In genomic region chr3:142063536-142064226, GRCm38 (mm10) we compare ENCODE assay signal across 8 mouse cellular contexts.
A peak's percentile ranks its signal among the peaks of the same experiment; 100 is the strongest.
DNase-seq lines count a peak whose midpoint lies in the region; ATAC-seq lines count a peak whose summit lies in the region.

No protein-coding gene starts in this region.

- peak; percentile 66 for ATAC-seq in limb, embryonic 13.5 days (ENCODE audit: low FRiP score, low read depth)
- ATAC-seq in neural tube, embryonic 15.5 days (ENCODE audit: low FRiP score), result peak; percentile 89
- no peak for ATAC-seq in intestine, embryonic 15.5 days

- intact Hi-C loops in left cerebral cortex, postnatal 4 days (cut with DNase I), result no loop called here

- H3K9me3 ChIP-seq in limb, embryonic 13.5 days, result no peaks in the 10 kb centered on the region
- H3K9me3 ChIP-seq in neural tube, embryonic 15.5 days (replicated peaks), result no peaks in the 10 kb centered on the region
- H3K9me3 ChIP-seq in intestine, embryonic 15.5 days, result no peaks in the 10 kb centered on the region

- no peak overlapping the region for H3K9ac ChIP-seq in limb, embryonic 13.5 days
- no peak overlapping the region for H3K9ac ChIP-seq in neural tube, embryonic 15.5 days (replicated peaks)
- no peak overlapping the region for H3K9ac ChIP-seq in intestine, embryonic 15.5 days

- H3K4me3 ChIP-seq in limb, embryonic 13.5 days, result no peak overlapping the region
- H3K4me3 ChIP-seq in neural tube, embryonic 15.5 days (replicated peaks), result no peak overlapping the region
- no peak overlapping the region for H3K4me3 ChIP-seq in intestine, embryonic 15.5 days (replicated peaks)

- peaks cover 29% of the 10 kb centered on the region for H3K4me1 ChIP-seq in limb, embryonic 13.5 days
- no peaks in the 10 kb centered on the region for H3K4me1 ChIP-seq in neural tube, embryonic 15.5 days
- H3K4me1 ChIP-seq in intestine, embryonic 15.5 days (replicated peaks), result 0 out of 2 replicates have a peak, but pooled peaks cover 2% of the 10 kb centered on the region

- peak overlapping the region; percentile 21; the same call in 1 of the 2 replicates for H3K4me2 ChIP-seq in limb, embryonic 13.5 days (replicated peaks)
- H3K4me2 ChIP-seq in neural tube, embryonic 15.5 days, result no peak overlapping the region
- no peak overlapping the region for H3K4me2 ChIP-seq in intestine, embryonic 15.5 days (replicated peaks)

- 24% methylated on average over 12 of the region's 12 CpGs for WGBS in limb, embryonic 13.5 days
- WGBS in neural tube, embryonic 15.5 days, result 19% methylated on average over 12 of the region's 12 CpGs
- WGBS in intestine, embryonic 15.5 days, result 52% methylated on average over 12 of the region's 12 CpGs

- no peaks in the 10 kb centered on the region for H3K36me3 ChIP-seq in limb, embryonic 13.5 days
- H3K36me3 ChIP-seq in neural tube, embryonic 15.5 days, result no peaks in the 10 kb centered on the region
- no peaks in the 10 kb centered on the region for H3K36me3 ChIP-seq in intestine, embryonic 15.5 days

- peak overlapping the region; percentile 70 for H3K27ac ChIP-seq in limb, embryonic 13.5 days
- no peak overlapping the region for H3K27ac ChIP-seq in neural tube, embryonic 15.5 days (replicated peaks)
- no peak overlapping the region for H3K27ac ChIP-seq in intestine, embryonic 15.5 days

- no peaks in the 10 kb centered on the region for H3K27me3 ChIP-seq in limb, embryonic 13.5 days
- H3K27me3 ChIP-seq in neural tube, embryonic 15.5 days (replicated peaks), result no peaks in the 10 kb centered on the region
- no peaks in the 10 kb centered on the region for H3K27me3 ChIP-seq in intestine, embryonic 15.5 days (replicated peaks)

- peak; percentile 31 for DNase-seq in left cerebral cortex, postnatal 4 days
- no peak for DNase-seq in left cerebral cortex, adult 8-10 months (ENCODE audit: low spot score in 2 of 2)
- DNase-seq in gastrocnemius, postnatal 25 days, result peak; percentile 8
- no peak for DNase-seq in urinary bladder, postnatal 36 days (ENCODE audit: low spot score in 2 of 2)
- no peak for DNase-seq in heart, adult 8-10 months (ENCODE audit: low spot score)

Comparison
In these comparisons a context has a peak if more than half of its experiments do, and no peak if none do; other contexts are left out.
1. DNase-seq: peak in left cerebral cortex, postnatal 4 days (single experiment) and gastrocnemius, postnatal 25 days (single experiment); none in left cerebral cortex, adult 8-10 months (0 of 2), urinary bladder, postnatal 36 days (0 of 2) and heart, adult 8-10 months (single experiment).